Mouse (Mus musculus) heart, embryonic 12.5 days (tissue): ENCODE results near the gene Rhox2h. TPM values are rescaled to one million over a fixed set of nuclear protein-coding genes. Genes with fewer than 3 reads are reported as not detected.
"Not testable (repeated sequence)": the region's sequence is repeated elsewhere in the genome, so short reads cannot be mapped to it uniquely, and the experiment has no call there.

Source experiments
- ATAC-seq: fragments of 200-750 bp; cut with Nextera tagmentation; 2 replicates; pipeline ENCODE4 v1.8.0; 2017; ENCODE audit warnings: moderate TSS enrichment, moderate library complexity; ENCODE audit not compliant: insufficient number of reproducible peaks, low FRiP score
- H3K27ac ChIP-seq: fragments of 300-500 bp; sonication (generic); 2 replicates; pipeline ENCODE4 v1.5.1; 2016; ENCODE audit warnings: mild to moderate bottlenecking, moderate library complexity; ENCODE audit not compliant: poor library complexity, severe bottlenecking
- H3K27me3 ChIP-seq: fragments of 300-500 bp; sonication (generic); replicated peaks from 2 replicates; pipeline ENCODE4 v1.6.1; 2016; ENCODE audit warnings: mild to moderate bottlenecking, moderate library complexity
- H3K36me3 ChIP-seq: fragments of 300-500 bp; sonication (generic); 2 replicates; pipeline ENCODE4 v1.6.1; 2016; ENCODE audit warnings: mild to moderate bottlenecking, moderate library complexity
- H3K4me1 ChIP-seq: fragments of 300-500 bp; sonication (generic); replicated peaks from 2 replicates; pipeline ENCODE4 v1.6.1; 2016; ENCODE audit warnings: mild to moderate bottlenecking
- H3K4me2 ChIP-seq: fragments of 300-500 bp; sonication (generic); 2 replicates; pipeline ENCODE4 v1.6.1; 2016; ENCODE audit warnings: mild to moderate bottlenecking, moderate library complexity
- H3K4me3 ChIP-seq: fragments of 300-500 bp; sonication (generic); 2 replicates; pipeline ENCODE4 v1.5.1; 2016; ENCODE audit warnings: mild to moderate bottlenecking
- H3K9ac ChIP-seq: fragments of 300-500 bp; sonication (generic); 2 replicates; pipeline ENCODE4 v1.6.1; 2016; ENCODE audit warnings: mild to moderate bottlenecking, moderate library complexity
- H3K9me3 ChIP-seq: fragments of 300-500 bp; sonication (generic); replicated peaks from 2 replicates; pipeline ENCODE4 v1.6.1; 2016; ENCODE audit warnings: mild to moderate bottlenecking, moderate library complexity
- WGBS: fragments of 180-500 bp; shearing (Covaris S2); methylation state at CpG from one replicate; pipeline ENCODE4 v1.1.7; 2016; 5-methylcytosine and 5-hydroxymethylcytosine counted together
- polyA plus RNA-seq: library from polyadenylated mRNA; unstranded; fragments of >200 nt; fragmentation: Nextera tagmentation; extraction: Ambion mirVana; gene quantifications from 2 replicates; pipeline ENCODE4 v1.2.1, GENCODE M21; 2016

The Rhox2h gene
- not detected in 2 replicates for polyA plus RNA-seq

DNA sequence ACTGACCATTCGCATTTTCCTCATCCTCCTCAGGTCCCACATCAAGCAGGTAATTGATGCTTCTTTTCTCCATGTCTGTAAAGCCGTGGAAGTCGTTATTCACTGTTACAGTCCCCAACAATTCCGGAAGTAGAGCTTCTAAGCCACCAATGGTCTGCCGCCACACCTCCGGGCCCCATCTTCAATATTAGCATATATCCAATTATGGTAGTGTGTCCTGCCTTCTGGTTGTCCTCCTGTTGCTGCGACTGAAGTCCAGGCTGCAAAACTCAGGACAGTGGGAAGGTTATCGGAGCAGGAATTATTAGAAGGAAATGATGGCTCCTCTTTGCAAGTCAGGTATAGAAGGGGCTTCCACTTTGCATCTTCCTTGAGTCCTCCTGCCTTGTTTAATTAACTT lies at the start of gene Rhox2h:
TSS of gene Rhox2h (minus strand) at position 101 of the 400 bp plus-strand sequence.
- H3K27ac ChIP-seq, ATAC-seq, H3K4me2 ChIP-seq, H3K36me3 ChIP-seq, H3K9me3 ChIP-seq, H3K4me1 ChIP-seq, H3K4me3 ChIP-seq, H3K9ac ChIP-seq, H3K27me3 ChIP-seq: not testable (repeated sequence)
- WGBS: 79% methylated on average over 8 of the region's 8 CpGs

DNA sequence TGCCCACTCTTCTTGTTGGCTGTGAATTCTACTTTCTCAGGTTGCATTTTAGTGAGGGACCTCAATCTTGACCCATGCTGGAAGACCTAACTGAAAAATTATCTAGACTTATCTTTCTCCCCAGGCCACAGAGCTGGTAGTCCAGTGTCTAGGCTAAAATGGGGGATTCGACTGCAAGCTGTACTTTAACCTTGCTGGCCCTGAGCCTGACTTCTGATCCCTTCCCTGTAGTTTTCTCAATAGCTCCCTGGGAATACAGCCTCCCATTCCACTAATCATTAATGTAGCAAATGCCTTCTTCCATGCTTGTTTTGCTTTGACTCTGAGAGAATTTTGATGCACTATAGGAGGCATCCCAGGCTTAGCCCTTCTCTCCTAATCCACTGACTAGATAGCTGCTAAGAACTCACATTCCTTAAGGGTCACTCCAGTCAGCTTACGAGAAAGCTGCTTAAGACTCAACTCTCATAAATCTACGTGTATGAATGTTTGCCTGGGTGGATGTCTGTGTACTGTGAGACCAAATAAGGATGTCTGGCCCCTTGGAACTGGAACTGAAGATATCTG lies 28.8 kb upstream of the Rhox2h start:
- H3K27ac ChIP-seq: no peak overlapping the region
- H3K36me3 ChIP-seq: no peaks in the 10 kb centered on the region
- H3K4me3 ChIP-seq: no peak overlapping the region
- no peaks in the 10 kb centered on the region for H3K27me3 ChIP-seq
- no peaks in the 10 kb centered on the region for H3K4me1 ChIP-seq
- H3K4me2 ChIP-seq: no peak overlapping the region
- 63% methylated on average over 3 of the region's 3 CpGs for WGBS
- ATAC-seq: no peak
- H3K9ac ChIP-seq: no peak overlapping the region
- no peaks in the 10 kb centered on the region for H3K9me3 ChIP-seq

DNA sequence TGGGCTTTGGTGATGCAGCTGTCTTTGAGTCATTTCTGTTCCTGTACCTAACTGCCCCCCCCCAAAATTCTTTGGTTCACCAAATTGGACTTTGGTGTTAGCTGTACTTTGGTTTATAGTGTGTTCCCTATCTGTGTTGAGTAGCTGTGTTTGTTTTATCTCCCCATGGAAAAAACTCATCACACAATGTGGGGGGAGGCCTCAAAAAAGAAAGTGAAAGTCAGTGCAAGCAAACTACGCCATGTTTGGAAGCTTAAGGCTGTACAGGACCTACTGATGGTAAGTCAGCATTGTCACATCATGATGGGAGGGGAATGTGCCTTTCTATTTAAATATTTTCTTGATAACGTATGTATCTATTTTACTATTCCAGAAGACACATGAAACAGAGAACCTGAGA lies 19.2 kb upstream of the Rhox2h start:
- Histone ChIP-seq H3K36me3 (no peaks in the 10 kb centered on the region), H3K4me3 (no peak overlapping the region), H3K4me1 (no peaks in the 10 kb centered on the region), H3K9ac (no peak overlapping the region), H3K9me3 (no peaks in the 10 kb centered on the region), H3K4me2 (no peak overlapping the region), H3K27me3 (no peaks in the 10 kb centered on the region), H3K27ac (no peak overlapping the region)
- no peak for ATAC-seq
- 65% methylated on average over 2 of the region's 2 CpGs for WGBS

DNA sequence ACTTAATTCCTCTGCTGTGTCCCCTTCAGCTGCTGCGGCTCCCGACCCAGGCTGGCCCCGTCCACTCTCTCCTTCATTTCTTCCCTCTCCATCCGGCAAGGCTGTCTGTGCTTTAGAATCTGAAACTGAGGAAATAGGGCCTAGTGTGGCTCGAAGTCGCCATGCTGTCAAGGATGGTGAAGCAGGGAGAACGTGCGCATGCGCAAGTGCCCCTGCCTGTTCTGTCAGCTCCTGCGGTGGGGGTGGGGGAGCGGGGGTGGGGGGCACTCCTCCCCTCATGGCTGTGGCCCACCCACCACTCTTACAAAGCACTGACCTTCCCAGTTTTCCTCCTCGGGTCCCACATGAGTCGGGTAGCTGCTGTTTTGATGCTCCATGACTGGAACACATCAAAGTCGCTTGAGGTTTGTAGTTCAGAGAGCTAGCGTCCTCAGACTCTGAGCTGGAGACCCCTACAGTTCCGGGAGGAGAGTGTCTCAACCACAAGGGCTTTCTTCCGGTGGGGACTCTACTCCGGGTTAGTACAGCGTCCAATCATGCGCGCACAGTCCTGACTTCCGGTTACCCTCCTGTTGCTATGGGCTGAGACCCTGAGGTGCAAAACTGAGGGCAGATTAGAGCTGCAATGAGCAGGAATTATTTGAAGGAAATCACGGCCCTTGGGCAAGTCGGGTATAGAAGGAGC lies 10.1 kb upstream of the Rhox2h start:
- no peaks in the 10 kb centered on the region for H3K27me3 ChIP-seq
- H3K4me2 ChIP-seq: no peak overlapping the region
- no peak overlapping the region for H3K9ac ChIP-seq
- H3K27ac ChIP-seq: no peak overlapping the region
- no peak overlapping the region for H3K4me3 ChIP-seq
- no peak for ATAC-seq
- no peaks in the 10 kb centered on the region; the same call in 1 of the 2 replicates for H3K9me3 ChIP-seq
- H3K36me3 ChIP-seq: no peaks in the 10 kb centered on the region
- 76% methylated on average over 24 of the region's 24 CpGs for WGBS
- H3K4me1 ChIP-seq: no peaks in the 10 kb centered on the region

DNA sequence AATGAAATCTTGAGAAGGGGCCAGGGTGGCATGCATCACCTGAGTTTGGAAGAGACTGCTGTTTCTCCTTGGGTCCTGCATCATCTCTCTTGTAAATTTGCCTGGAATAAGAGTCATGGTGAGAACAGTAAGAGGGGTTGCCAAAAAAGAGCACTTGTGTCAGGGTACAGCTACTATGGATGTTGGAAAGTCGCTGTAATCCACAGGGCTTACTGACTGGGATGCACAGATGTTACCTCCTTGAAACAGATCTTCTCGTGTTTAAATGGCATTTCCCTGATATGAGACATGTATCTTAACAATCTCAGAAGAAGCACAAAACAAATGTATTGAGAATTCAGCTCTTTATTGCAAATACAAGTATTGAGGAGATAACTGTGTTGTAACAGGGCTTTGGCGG lies 4.4 kb downstream of the Rhox2h start, which contains the start of gene Rhox3h:
TSS of gene Rhox3h (minus strand) at position 101 of the 400 bp plus-strand sequence.
- not testable (repeated sequence) for H3K36me3 ChIP-seq, H3K4me1 ChIP-seq, H3K4me3 ChIP-seq, H3K9ac ChIP-seq, H3K27ac ChIP-seq, ATAC-seq, H3K27me3 ChIP-seq, H3K9me3 ChIP-seq, H3K4me2 ChIP-seq
- 80% methylated on average over 1 of the region's 3 CpGs for WGBS

DNA sequence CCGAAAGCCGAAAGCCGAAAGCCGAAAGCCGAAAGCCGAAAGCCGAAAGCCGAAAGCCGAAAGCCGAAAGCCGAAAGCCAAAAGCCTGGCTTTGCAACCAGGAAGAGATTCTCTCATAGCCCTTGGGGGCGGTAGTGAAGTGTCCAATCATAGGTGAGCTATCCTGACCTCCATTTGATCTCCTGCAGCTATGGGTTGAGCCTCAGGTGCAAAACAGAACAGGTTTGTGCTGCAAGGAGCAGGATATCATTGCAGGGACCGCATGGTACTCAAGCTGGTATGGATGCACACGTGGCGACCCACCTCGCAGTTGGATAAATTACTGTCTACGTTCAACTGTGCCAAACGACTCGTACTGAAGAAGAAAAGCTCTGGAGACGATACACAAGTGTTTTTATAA lies 21.9 kb downstream of the Rhox2h start, which contains the start of gene Rhox4g:
TSS of gene Rhox4g (minus strand) at position 101 of the 400 bp plus-strand sequence.
- not testable (repeated sequence) for H3K9ac ChIP-seq, H3K27me3 ChIP-seq, ATAC-seq, H3K27ac ChIP-seq, H3K36me3 ChIP-seq, H3K4me3 ChIP-seq, H3K9me3 ChIP-seq, H3K4me2 ChIP-seq, H3K4me1 ChIP-seq
- 82% methylated on average over 19 of the region's 20 CpGs for WGBS

DNA sequence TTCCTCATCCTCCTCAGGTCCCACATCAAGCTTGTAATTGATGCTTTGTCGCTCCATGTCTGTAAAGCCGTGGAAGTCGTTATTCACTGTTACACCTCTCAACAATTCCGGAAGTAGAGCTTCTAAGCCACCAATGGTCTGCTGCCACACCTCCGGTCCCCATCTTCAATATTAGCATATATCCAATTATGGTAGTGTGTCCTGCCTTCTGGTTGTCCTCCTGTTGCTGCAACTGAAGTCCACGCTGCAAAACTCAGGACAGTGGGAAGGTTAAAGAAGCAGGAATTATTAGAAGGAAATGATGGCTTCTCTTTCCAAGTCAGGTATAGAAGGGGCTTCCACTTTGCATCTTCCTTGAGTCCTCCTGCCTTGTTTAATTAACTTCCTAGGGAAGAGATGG lies 29.7 kb downstream of the Rhox2h start, which contains the start of gene Rhox2g:
TSS of gene Rhox2g (minus strand) at position 101 of the 400 bp plus-strand sequence.
- not testable (repeated sequence) for H3K36me3 ChIP-seq, H3K4me3 ChIP-seq, H3K9ac ChIP-seq, H3K4me1 ChIP-seq, ATAC-seq, H3K27ac ChIP-seq, H3K4me2 ChIP-seq, H3K9me3 ChIP-seq, H3K27me3 ChIP-seq
- 82% methylated on average over 6 of the region's 6 CpGs for WGBS

DNA sequence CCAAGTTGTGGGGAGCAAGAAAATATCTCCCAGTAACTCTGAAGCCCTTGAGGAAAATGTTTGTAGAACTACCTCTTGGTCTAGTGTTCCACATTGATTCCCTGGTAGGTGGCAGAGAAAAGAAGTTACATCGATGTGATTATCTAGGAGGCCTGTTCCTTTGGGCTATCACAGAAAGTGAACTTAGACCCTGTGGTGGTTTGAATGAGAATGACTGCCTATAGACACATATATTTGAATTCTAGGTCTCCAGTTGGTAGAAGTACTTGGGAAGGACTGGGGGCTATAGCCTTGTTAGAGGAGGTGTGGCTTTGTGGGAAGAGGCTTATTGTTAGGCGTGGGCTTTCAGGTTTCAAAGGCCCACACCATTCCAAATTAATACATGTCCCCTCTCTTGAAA lies 44.6 kb downstream of the Rhox2h start, which contains the start of gene Rhox3g:
TSS of gene Rhox3g (minus strand) at position 101 of the 400 bp plus-strand sequence.
- not testable (repeated sequence) for H3K4me2 ChIP-seq, H3K27me3 ChIP-seq, H3K36me3 ChIP-seq, H3K27ac ChIP-seq, H3K4me3 ChIP-seq, H3K9me3 ChIP-seq, H3K4me1 ChIP-seq, ATAC-seq, H3K9ac ChIP-seq
- WGBS: 83% methylated on average over 2 of the region's 2 CpGs

Other genes with a start within 250 kb of the Rhox2h start
- not detected in 2 replicates for gene Rhox4b, start 240.8 kb downstream of the Rhox2h start, polyA plus RNA-seq
- gene Rhox2c, start 219.6 kb downstream of the Rhox2h start, polyA plus RNA-seq: not detected in 2 replicates
- not detected in 2 replicates for gene Rhox3c, start 214.7 kb downstream of the Rhox2h start, polyA plus RNA-seq
- not detected in 2 replicates for gene Rhox4c, start 192.9 kb downstream of the Rhox2h start, polyA plus RNA-seq
- gene Rhox2d, start 179.8 kb downstream of the Rhox2h start, polyA plus RNA-seq: not detected in 2 replicates
- gene Rhox4d, start 158.9 kb downstream of the Rhox2h start, polyA plus RNA-seq: not detected in 2 replicates
- gene Rhox2e, start 142.8 kb downstream of the Rhox2h start, polyA plus RNA-seq: not detected in 2 replicates
- gene Rhox3e, start 131.3 kb downstream of the Rhox2h start, polyA plus RNA-seq: not detected in 2 replicates
- gene Rhox4e, start 115.9 kb downstream of the Rhox2h start, polyA plus RNA-seq: not detected in 2 replicates
- not detected in 2 replicates for gene Rhox2f, start 101.9 kb downstream of the Rhox2h start, polyA plus RNA-seq
- gene Rhox3f, start 92.3 kb downstream of the Rhox2h start, polyA plus RNA-seq: not detected in 2 replicates
- not detected in 2 replicates for gene Rhox4f, start 65.6 kb downstream of the Rhox2h start, polyA plus RNA-seq
- gene Rhox3g, start 44.7 kb downstream of the Rhox2h start, polyA plus RNA-seq: not detected in 2 replicates
- gene Rhox2g, start 29.8 kb downstream of the Rhox2h start, polyA plus RNA-seq: not detected in 2 replicates
- not detected in 2 replicates for gene Rhox4g, start 21.9 kb downstream of the Rhox2h start, polyA plus RNA-seq
- not detected in 2 replicates for gene Rhox3h, start 4.5 kb downstream of the Rhox2h start, polyA plus RNA-seq
- gene Rhox5, start 131.6 kb upstream of the Rhox2h start, polyA plus RNA-seq: 11.2 and 12.9 TPM in 2 replicates
- not detected in 2 replicates for gene Rhox6, start 153.6 kb upstream of the Rhox2h start, polyA plus RNA-seq
- gene Rhox7a, start 158.4 kb upstream of the Rhox2h start, polyA plus RNA-seq: not detected in 2 replicates
- not detected in 2 replicates for gene Rhox8, start 205.7 kb upstream of the Rhox2h start, polyA plus RNA-seq
- not detected in 2 replicates for gene Rhox7b, start 224.0 kb upstream of the Rhox2h start, polyA plus RNA-seq
- gene Rhox9, start 228.5 kb upstream of the Rhox2h start, polyA plus RNA-seq: not detected in 2 replicates